Mouse (Mus musculus) hindbrain, embryonic 11.5 days (tissue): ENCODE results near the gene Limch1. TPM values are rescaled to one million over a fixed set of nuclear protein-coding genes. Genes with fewer than 3 reads are reported as not detected.

Source experiments
- ATAC-seq: fragments of 200-750 bp; cut with Nextera tagmentation; 2 replicates; pipeline ENCODE4 v1.8.0; 2017; ENCODE audit warnings: mild to moderate bottlenecking, moderate TSS enrichment, moderate library complexity; ENCODE audit not compliant: low FRiP score
- DNase-seq: peaks from one replicate; pipeline ENCODE4 v3.0.0-alpha.2; 2015; ENCODE audit warnings: low spot score
- H3K27ac ChIP-seq: fragments of 300-500 bp; sonication (generic); 2 replicates; pipeline ENCODE4 v1.5.1; 2014; ENCODE audit warnings: mild to moderate bottlenecking, low read depth, low read length
- H3K27me3 ChIP-seq: fragments of 300-500 bp; sonication (generic); 2 replicates; pipeline ENCODE4 v1.6.1; 2014; ENCODE audit warnings: mild to moderate bottlenecking, low read length, moderate library complexity, mixed read lengths; ENCODE audit not compliant: control insufficient read depth, insufficient read depth
- H3K36me3 ChIP-seq: fragments of 300-500 bp; sonication (generic); 2 replicates; pipeline ENCODE4 v1.6.1; 2014; ENCODE audit warnings: mild to moderate bottlenecking, low read length, moderate library complexity, mixed read lengths; ENCODE audit not compliant: control insufficient read depth, insufficient read depth
- H3K4me1 ChIP-seq: fragments of 300-500 bp; sonication (generic); replicated peaks from 2 replicates; pipeline ENCODE4 v1.6.1; 2014; ENCODE audit warnings: low read length, mixed read lengths; ENCODE audit not compliant: control insufficient read depth, insufficient read depth
- H3K4me2 ChIP-seq: fragments of 300-500 bp; sonication (generic); replicated peaks from 2 replicates; pipeline ENCODE4 v1.6.1; 2014; ENCODE audit warnings: mild to moderate bottlenecking, low read depth, low read length
- H3K4me3 ChIP-seq: fragments of 300-500 bp; sonication (generic); 2 replicates; pipeline ENCODE4 v1.5.1; 2014; ENCODE audit warnings: low read depth, low read length
- H3K9ac ChIP-seq: fragments of 300-500 bp; sonication (generic); 2 replicates; pipeline ENCODE4 v1.6.1; 2014; ENCODE audit warnings: low read depth, low read length
- H3K9me3 ChIP-seq: fragments of 300-500 bp; sonication (generic); 2 replicates; pipeline ENCODE4 v1.6.1; 2016; ENCODE audit warnings: low read length; ENCODE audit not compliant: control insufficient read depth
- WGBS: fragments of 180-500 bp; shearing (Covaris S2); extraction: QIAGEN DNeasy Blood & Tissue Kit; methylation state at CpG from one replicate; pipeline ENCODE4 v1.1.7; 2014; 5-methylcytosine and 5-hydroxymethylcytosine counted together
- polyA plus RNA-seq: library from polyadenylated mRNA; unstranded; fragments of >200 nt; fragmentation: Nextera tagmentation; extraction: Ambion mirVana; gene quantifications from 2 replicates; pipeline ENCODE4 v1.2.1, GENCODE M21; 2014

Gene Limch1
- polyA plus RNA-seq, 1 experiment from 2014 or later: 81.7 TPM

DNA sequence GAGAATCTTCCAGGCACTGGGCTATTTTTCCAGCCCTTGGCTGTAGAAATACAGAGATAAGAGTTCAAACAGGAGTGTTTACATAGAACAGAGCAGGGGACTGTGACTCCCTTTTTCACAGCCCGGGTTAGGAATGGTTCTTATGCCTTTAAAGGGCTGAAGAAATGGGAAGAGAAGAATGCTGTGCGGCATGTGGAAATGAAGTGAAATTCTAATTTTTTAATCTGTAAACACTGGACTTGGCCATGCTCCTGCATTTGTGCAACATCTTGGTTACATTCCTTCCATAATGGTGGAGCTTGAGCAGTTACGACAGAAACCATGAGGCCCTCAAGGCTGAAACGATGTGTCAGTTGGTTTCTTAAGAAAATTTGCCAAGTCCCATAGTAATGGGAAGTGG, 165.4 kb downstream of the Limch1 start:
- ATAC-seq: no peak
- 95% methylated on average over 4 of the region's 4 CpGs for WGBS
- no peaks in the 10 kb centered on the region for H3K9me3 ChIP-seq
- no peaks in the 10 kb centered on the region for H3K36me3 ChIP-seq
- no peak overlapping the region for H3K27ac ChIP-seq
- DNase-seq: no peak
- H3K9ac ChIP-seq: no peak overlapping the region
- H3K4me3 ChIP-seq: no peak overlapping the region
- H3K4me2 ChIP-seq: no peak overlapping the region
- no peaks in the 10 kb centered on the region for H3K4me1 ChIP-seq
- no peaks in the 10 kb centered on the region for H3K27me3 ChIP-seq

DNA sequence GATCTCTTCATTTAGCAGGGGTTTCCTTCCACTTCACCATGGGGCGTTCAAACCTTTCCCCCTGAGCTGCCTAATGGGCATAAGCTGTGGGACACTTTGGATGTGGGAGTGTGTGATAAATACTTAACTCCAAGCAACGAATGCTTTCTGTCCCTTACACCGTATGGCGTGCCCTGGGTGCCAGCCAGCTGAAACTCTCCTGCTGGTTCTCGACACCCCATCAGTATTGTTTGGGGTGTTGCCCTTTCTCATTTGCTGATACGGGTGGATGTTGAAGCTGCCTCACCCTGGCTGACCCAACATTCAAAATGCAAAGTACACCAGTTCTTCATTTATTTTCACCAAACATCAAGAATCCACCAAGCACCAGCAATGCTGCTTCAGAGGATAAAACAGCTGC, 168.2 kb downstream of the Limch1 start:
- no peak for ATAC-seq
- Histone ChIP-seq H3K27ac (no peak overlapping the region), H3K9ac (no peak overlapping the region), H3K9me3 (no peaks in the 10 kb centered on the region), H3K4me2 (no peak overlapping the region), H3K27me3 (no peaks in the 10 kb centered on the region), H3K4me1 (0 out of 2 replicates have a peak, but pooled peaks cover 2% of the 10 kb centered on the region), H3K4me3 (no peak overlapping the region), H3K36me3 (no peaks in the 10 kb centered on the region)
- WGBS: 81% methylated on average over 6 of the region's 6 CpGs
- no peak for DNase-seq

DNA sequence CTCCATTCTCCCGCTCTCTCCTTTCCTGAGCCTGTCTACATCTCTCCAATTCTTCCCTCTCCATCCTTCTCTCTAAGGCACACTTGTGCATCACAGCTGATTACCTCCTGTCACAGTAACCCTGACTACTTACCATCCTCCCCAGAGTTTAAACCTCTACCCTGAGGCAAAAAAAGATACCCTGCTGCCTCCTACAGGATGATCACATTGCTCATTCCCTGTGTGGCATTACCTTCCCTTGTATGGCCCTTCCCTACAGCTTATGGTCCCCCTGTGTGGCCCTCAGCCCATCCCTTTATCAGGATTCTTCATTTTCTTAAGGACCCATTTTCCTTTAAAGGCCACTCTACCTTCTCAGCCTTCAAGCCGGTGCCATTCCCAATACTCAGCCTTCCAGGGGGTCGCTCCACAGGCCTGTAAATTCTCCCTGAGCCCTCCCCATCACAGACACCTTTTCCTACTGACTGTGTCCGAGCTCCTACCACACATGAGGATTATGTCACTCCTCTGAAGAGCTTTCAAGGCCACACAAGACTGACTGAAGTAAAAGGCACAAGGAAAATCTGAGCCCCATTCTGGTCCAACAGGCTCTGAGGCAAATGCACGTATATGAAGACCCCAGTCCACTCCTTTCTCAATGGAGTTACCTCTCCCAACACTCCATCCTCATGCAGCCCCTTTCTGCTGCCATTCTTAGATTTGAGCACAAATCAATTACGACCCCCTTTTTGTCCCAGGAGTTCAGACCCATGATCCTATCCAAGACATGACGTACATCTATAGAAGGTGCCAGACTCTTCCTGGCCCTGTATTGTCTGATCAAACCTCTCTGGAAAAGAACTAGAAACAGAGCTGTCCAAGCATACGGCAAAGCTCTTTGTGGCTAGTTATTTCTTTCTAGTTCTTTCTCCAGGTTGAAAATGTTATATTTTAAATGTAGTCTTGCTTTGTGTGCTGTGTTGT, 172.0 kb downstream of the Limch1 start:
- H3K27me3 ChIP-seq: no peaks in the 10 kb centered on the region
- H3K4me3 ChIP-seq: no peak overlapping the region
- 79% methylated on average over 8 of the region's 8 CpGs for WGBS
- H3K4me2 ChIP-seq: no peak overlapping the region
- 0 out of 2 replicates have a peak, but pooled peaks cover 4% of the 10 kb centered on the region for H3K4me1 ChIP-seq
- H3K9me3 ChIP-seq: no peaks in the 10 kb centered on the region
- H3K9ac ChIP-seq: no peak overlapping the region
- no peak for DNase-seq
- H3K27ac ChIP-seq: peak overlapping the region; percentile 63
- ATAC-seq: peak; percentile 18; the same call in 1 of the 2 replicates
- no peaks in the 10 kb centered on the region for H3K36me3 ChIP-seq

DNA sequence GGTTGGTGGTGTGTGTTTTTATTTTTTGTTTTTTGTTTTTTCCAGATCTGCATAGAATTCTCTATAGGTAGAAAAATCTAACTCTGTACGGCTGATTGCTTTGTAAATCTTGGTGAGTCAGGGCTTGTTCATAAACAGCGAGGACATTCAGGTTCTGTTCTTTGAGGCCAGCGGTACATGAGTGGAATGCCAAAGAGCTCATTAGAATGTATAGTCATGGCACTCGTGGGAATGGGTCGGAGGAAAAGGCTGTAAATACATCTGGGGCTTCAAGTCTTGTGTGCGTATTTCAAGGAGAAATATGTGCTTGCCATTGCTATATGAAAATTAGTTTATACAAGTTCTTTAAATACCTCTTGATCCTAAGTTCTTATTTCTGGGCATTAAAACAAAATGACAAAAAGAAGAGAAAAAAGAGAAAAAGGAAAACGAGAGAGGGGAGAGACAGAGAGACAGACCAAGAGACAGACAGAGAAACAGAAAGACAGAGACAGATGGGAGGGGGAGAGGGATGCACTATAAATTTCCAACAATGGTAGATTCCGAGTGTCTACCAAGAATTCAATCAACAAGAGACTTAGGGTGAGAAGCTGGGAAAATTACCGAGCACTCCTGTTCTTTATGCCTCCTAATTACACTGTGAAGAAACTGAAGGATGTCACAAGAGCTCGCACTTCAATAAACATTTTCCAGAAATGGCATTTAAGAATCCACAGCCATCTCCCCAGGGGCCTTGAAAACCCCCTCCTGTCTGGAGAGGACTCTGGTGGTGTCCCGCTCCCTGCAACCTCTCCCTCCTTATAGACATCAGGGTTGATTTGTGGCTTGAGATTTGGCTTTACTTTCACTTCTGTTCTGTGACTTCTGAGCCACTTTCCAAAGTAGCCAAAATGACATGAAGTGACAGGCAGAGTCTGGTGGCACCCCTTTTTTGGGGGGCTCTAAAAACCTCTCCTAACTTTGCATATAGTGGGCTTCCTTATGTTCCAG, 173.0 kb downstream of the Limch1 start:
- Histone ChIP-seq H3K27me3 (no peaks in the 10 kb centered on the region), H3K4me2 (no peak overlapping the region), H3K4me3 (no peak overlapping the region), H3K9ac (no peak overlapping the region), H3K4me1 (0 out of 2 replicates have a peak, but pooled peaks cover 4% of the 10 kb centered on the region), H3K9me3 (no peaks in the 10 kb centered on the region), H3K27ac (peak overlapping the region; percentile 63), H3K36me3 (no peaks in the 10 kb centered on the region)
- WGBS: 46% methylated on average over 11 of the region's 11 CpGs
- DNase-seq: peak; percentile 79
- ATAC-seq: peak; percentile 88

DNA sequence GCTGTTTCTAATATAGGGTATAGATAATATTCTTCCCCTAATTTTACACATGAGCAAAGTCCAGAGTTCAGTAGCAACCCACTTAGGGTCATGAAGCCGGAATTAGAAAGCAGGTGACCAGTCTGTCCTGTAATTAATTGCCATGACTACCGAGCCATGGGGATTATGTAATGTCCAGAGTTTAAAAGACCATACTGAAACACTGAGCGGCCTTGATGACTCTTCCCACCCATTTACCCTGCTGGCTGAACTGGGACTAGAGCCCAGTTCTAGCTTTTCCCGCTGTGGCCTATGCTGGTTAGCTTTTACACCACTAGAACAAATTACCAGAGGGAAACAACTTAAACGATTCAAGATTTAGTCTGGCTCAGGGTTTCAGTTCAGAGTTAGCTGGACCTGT, 177.0 kb downstream of the Limch1 start:
- ATAC-seq (no peak), DNase-seq (no peak)
- Histone ChIP-seq H3K36me3 (no peaks in the 10 kb centered on the region), H3K4me1 (0 out of 2 replicates have a peak, but pooled peaks cover 2% of the 10 kb centered on the region), H3K9me3 (no peaks in the 10 kb centered on the region), H3K9ac (no peak overlapping the region), H3K4me2 (no peak overlapping the region), H3K4me3 (no peak overlapping the region), H3K27me3 (no peaks in the 10 kb centered on the region), H3K27ac (no peak overlapping the region)
- WGBS: 76% methylated on average over 5 of the region's 5 CpGs

DNA sequence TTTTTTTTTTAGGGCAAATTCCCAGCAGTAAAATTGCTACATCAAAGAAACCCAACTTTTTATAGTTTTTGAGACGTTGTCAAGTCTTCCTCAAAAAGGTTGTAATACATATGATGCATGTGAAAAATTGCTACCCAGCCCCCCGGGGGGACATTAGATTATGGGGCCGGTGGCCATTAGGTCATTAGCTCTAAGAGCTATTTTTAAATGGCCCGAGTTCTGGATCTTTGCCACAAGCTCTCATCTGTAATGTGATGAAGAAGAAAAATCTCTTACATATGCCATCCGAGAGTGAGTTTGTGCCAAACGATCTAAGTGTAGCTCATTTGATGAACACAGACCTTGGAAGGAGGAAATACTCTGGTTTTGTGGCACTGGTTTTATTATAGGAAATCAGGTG, 183.7 kb downstream of the Limch1 start:
- H3K9me3 ChIP-seq: no peaks in the 10 kb centered on the region
- H3K27me3 ChIP-seq: no peaks in the 10 kb centered on the region
- no peak overlapping the region for H3K4me3 ChIP-seq
- no peak overlapping the region for H3K4me2 ChIP-seq
- no peaks in the 10 kb centered on the region for H3K4me1 ChIP-seq
- no peak for DNase-seq
- no peaks in the 10 kb centered on the region for H3K36me3 ChIP-seq
- ATAC-seq: no peak
- no peak overlapping the region for H3K9ac ChIP-seq
- H3K27ac ChIP-seq: no peak overlapping the region
- 85% methylated on average over 6 of the region's 6 CpGs for WGBS

DNA sequence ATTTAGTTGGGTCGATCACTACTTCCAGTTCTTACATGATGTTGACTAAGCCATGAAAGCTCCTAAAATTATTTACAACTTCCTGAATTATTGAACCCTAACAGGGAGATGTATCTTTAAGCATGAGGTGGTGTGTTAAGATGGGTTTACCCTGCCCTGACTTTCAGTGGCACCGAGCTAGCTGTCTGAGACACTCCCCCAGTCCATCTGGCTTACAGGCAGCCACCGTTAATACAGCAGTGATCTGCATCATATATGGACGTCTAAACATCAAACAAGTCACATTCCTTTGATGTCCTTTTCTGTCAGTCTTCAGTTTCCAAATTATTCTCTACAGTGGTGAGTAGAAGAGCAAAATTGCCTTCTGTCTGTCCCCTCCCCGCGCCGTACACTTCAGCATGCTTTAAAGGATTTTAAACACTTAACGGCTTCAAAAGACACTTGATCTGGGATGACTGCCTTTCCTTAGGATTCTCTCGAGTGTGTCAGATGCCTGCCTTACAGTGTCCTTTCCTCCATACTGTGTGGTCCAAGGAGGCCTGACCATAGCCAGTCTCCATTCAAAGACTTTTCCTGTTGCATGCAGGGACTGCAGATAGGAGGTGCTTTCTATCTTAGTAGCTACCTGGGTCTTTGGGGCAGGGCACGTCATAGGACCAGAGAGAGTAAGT, 187.6 kb downstream of the Limch1 start:
- Histone ChIP-seq H3K4me3 (no peak overlapping the region), H3K36me3 (no peaks in the 10 kb centered on the region), H3K9ac (no peak overlapping the region), H3K4me2 (no peak overlapping the region), H3K27ac (no peak overlapping the region), H3K4me1 (no peaks in the 10 kb centered on the region), H3K27me3 (no peaks in the 10 kb centered on the region), H3K9me3 (no peaks in the 10 kb centered on the region)
- ATAC-seq (no peak), DNase-seq (no peak)
- 70% methylated on average over 10 of the region's 10 CpGs for WGBS

DNA sequence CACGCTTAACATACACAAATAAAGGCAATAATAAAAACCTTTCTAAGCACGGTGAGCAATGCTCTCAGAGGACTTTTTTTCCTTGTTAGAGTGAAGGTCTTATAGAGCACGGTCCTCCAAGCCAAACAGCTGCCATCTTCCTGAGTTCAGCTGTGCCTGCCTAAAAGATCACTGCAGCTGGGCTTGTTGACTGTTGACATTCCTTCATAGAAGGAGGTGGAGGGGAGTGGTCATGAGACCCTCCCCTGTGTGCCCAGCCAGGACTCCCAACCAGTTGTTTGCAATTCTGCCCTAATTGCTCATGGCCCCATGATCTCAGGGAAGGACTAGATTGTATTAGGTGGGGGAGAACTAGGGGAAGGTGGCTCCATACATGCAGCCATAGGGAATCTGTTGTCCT, 189.0 kb downstream of the Limch1 start:
- Histone ChIP-seq H3K9me3 (no peaks in the 10 kb centered on the region), H3K4me1 (no peaks in the 10 kb centered on the region), H3K27me3 (no peaks in the 10 kb centered on the region), H3K9ac (no peak overlapping the region), H3K4me2 (no peak overlapping the region), H3K27ac (no peak overlapping the region), H3K36me3 (no peaks in the 10 kb centered on the region), H3K4me3 (no peak overlapping the region)
- WGBS: 85% methylated on average over 3 of the region's 3 CpGs
- DNase-seq (no peak), ATAC-seq (no peak)
